Comparison of ENCODE assay signal across 8 mouse cellular contexts in the genomic region with DNA sequence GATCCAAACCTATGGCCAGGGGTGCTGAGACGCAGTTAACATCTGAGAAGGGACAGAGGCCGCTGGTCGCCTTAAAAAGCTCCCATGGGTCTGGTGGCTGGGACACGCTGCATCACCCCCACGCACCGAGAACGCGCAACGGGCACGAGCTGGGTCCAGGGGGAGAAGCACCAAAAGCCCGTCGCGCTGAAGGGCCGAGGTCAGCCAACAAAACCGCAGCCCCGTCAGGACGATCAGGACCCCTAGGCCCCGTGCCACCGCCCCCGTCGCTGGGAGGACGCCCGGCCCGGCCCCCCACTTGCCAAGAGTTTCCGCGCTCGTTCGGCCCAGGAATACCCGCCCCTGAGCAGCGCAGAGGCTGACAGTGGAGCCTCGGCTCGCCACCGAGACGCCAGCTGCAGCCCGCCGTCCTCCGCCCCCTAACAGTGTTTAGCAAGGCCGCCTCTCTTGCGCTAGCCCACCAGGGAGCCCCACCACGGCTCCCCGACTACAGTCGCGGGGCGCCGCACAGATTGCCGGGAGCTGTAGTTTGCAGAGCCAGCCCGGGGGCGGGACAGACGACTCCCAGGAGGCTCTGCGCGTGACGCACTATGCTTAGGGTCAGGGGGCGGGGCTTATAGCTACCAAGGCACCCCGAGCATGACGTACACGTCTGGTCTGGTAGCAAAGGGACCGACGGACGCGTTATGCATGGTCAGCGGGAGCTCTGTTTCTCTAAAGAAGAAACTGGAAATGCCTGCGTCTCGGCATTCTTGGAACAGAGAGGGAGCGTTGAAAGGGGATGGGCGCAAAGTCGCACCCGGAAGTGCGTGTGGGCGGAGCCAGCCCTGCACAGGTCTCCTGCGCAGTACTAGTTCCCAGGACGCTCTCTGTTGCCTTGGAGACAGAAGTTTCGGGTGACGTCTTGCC. TPM values are rescaled to one million over a fixed set of nuclear protein-coding genes. Genes with fewer than 3 reads are reported as not detected.
DNase-seq lines count a peak whose midpoint lies in the region; ATAC-seq and TF ChIP-seq lines count a peak whose summit lies in the region.

A gene (minus strand): TSS at position 510 of the 909 bp plus-strand sequence.

- peak; percentile 99 for ATAC-seq in forebrain, embryonic 12.5 days (ENCODE audit: low FRiP score)
- ATAC-seq in heart, postnatal 0 days (ENCODE audit: insufficient read depth, low read depth), result peak; percentile 99
- peak; percentile 98 for ATAC-seq in liver, embryonic 16.5 days (ENCODE audit: low read depth)
- peak; percentile 99 for ATAC-seq in neural tube, embryonic 13.5 days (ENCODE audit: low read depth)

- no peak for TF ChIP-seq CTCF in E14TG2a.4 (conservative IDR thresholded peaks at IDR 0.05; ENCODE audit: low read length)
- TF ChIP-seq CTCF in heart, postnatal 0 days (IDR thresholded peaks at IDR 0.05; ENCODE audit: low read depth), result no peak
- TF ChIP-seq CTCF in testis, adult 2 months (IDR thresholded peaks at IDR 0.05; ENCODE audit: control insufficient read depth, insufficient read depth, insufficient replicate concordance, low read depth, low read length), result no peak

- H3K36me3 ChIP-seq in E14TG2a.4 (ENCODE audit: insufficient read depth, low read length), result peaks cover 31% of the 10 kb centered on the region
- no peaks in the 10 kb centered on the region for H3K36me3 ChIP-seq in forebrain, embryonic 12.5 days (replicated peaks)
- H3K36me3 ChIP-seq in heart, postnatal 0 days (replicated peaks; ENCODE audit: control insufficient read depth, insufficient read depth, low read length), result peaks cover 11% of the 10 kb centered on the region; the same call in 1 of the 2 replicates
- H3K36me3 ChIP-seq in liver, embryonic 16.5 days (ENCODE audit: control insufficient read depth, insufficient read depth), result no peaks in the 10 kb centered on the region
- peaks cover 23% of the 10 kb centered on the region for H3K36me3 ChIP-seq in neural tube, embryonic 13.5 days
- no peaks in the 10 kb centered on the region for H3K36me3 ChIP-seq in testis, adult 2 months (ENCODE audit: control insufficient read depth, insufficient read depth, low read length)

- H3K27me3 ChIP-seq in E14TG2a.4 (ENCODE audit: insufficient read depth, low read length), result no peaks in the 10 kb centered on the region
- H3K27me3 ChIP-seq in forebrain, embryonic 12.5 days, result 0 out of 2 replicates have a peak, but pooled peaks cover 2% of the 10 kb centered on the region
- H3K27me3 ChIP-seq in heart, postnatal 0 days (ENCODE audit: control insufficient read depth, insufficient read depth, low read length), result no peaks in the 10 kb centered on the region
- no peaks in the 10 kb centered on the region for H3K27me3 ChIP-seq in liver, embryonic 16.5 days (ENCODE audit: control insufficient read depth, insufficient read depth, low read depth, low read length)
- no peaks in the 10 kb centered on the region for H3K27me3 ChIP-seq in neural tube, embryonic 13.5 days
- no peaks in the 10 kb centered on the region for H3K27me3 ChIP-seq in testis, adult 2 months (ENCODE audit: control insufficient read depth, insufficient read depth, low read length)

- peaks cover 15% of the 10 kb centered on the region for H3K9me3 ChIP-seq in E14TG2a.4 (ENCODE audit: low read length)
- no peaks in the 10 kb centered on the region for H3K9me3 ChIP-seq in forebrain, embryonic 12.5 days
- no peaks in the 10 kb centered on the region for H3K9me3 ChIP-seq in heart, postnatal 0 days (replicated peaks; ENCODE audit: control insufficient read depth, low read length)
- H3K9me3 ChIP-seq in liver, embryonic 16.5 days (replicated peaks; ENCODE audit: control insufficient read depth, low read length), result no peaks in the 10 kb centered on the region
- no peaks in the 10 kb centered on the region for H3K9me3 ChIP-seq in neural tube, embryonic 13.5 days

- peak within 1 kb of the TSS; percentile 94 for H3K4me2 ChIP-seq in forebrain, embryonic 12.5 days
- peak within 1 kb of the TSS; percentile 67 for H3K4me2 ChIP-seq in heart, postnatal 0 days (ENCODE audit: low read depth, low read length)
- peak within 1 kb of the TSS; percentile 94 for H3K4me2 ChIP-seq in liver, embryonic 16.5 days (ENCODE audit: low read depth, low read length)
- H3K4me2 ChIP-seq in neural tube, embryonic 13.5 days, result peak within 1 kb of the TSS; percentile 92

- peak within 1 kb of the TSS; percentile 93 for H3K4me3 ChIP-seq in E14TG2a.4 (replicated peaks; ENCODE audit: low read length)
- peak within 1 kb of the TSS; percentile 87 for H3K4me3 ChIP-seq in forebrain, embryonic 12.5 days (replicated peaks)
- peak within 1 kb of the TSS; percentile 89 for H3K4me3 ChIP-seq in heart, postnatal 0 days (ENCODE audit: low read depth, low read length)
- peak within 1 kb of the TSS; percentile 85 for H3K4me3 ChIP-seq in liver, embryonic 16.5 days (ENCODE audit: low read depth, low read length)
- peak within 1 kb of the TSS; percentile 88 for H3K4me3 ChIP-seq in neural tube, embryonic 13.5 days
- peak within 1 kb of the TSS; percentile 92 for H3K4me3 ChIP-seq in testis, adult 2 months (ENCODE audit: control insufficient read depth, low read depth, low read length)

- DNase-seq in c-Kit-positive CD71-positive TER-119-positive erythroid progenitor cells, embryonic 14.5 days (ENCODE audit: low spot score), result peak; percentile 95
- DNase-seq in heart, postnatal 0 days (ENCODE audit: low spot score), result peak; percentile 97
- peak; percentile 98 to 99 for DNase-seq in kidney, postnatal 4 days

- under 1% methylated on average over 73 of the region's 73 CpGs for WGBS in forebrain, embryonic 12.5 days
- WGBS in heart, postnatal 0 days, result under 1% methylated on average over 73 of the region's 73 CpGs
- WGBS in liver, embryonic 16.5 days (ENCODE audit: insufficient replicate concordance), result under 1% methylated on average over 73 of the region's 73 CpGs
- under 1% methylated on average over 53 of the region's 73 CpGs for WGBS in neural tube, embryonic 13.5 days

- H3K4me1 ChIP-seq in E14TG2a.4 (replicated peaks; ENCODE audit: low read depth, low read length), result peaks cover 44% of the 10 kb centered on the region
- H3K4me1 ChIP-seq in forebrain, embryonic 12.5 days, result peaks cover 10% of the 10 kb centered on the region
- peaks cover 6% of the 10 kb centered on the region for H3K4me1 ChIP-seq in heart, postnatal 0 days (ENCODE audit: control insufficient read depth, insufficient read depth)
- peaks cover 12% of the 10 kb centered on the region for H3K4me1 ChIP-seq in liver, embryonic 16.5 days (ENCODE audit: control insufficient read depth, low read depth, low read length)
- peaks cover 12% of the 10 kb centered on the region for H3K4me1 ChIP-seq in neural tube, embryonic 13.5 days (replicated peaks)
- peaks cover 6% of the 10 kb centered on the region for H3K4me1 ChIP-seq in testis, adult 2 months (ENCODE audit: control insufficient read depth, insufficient read depth, low read length)

- TF ChIP-seq POLR2A in testis, adult 2 months (IDR thresholded peaks at IDR 0.05; ENCODE audit: control insufficient read depth, low read depth, low read length), result peak; percentile 55

- TF ChIP-seq EP300 in heart, postnatal 0 days (IDR thresholded peaks at IDR 0.05; ENCODE audit: low read depth), result 0 out of 2 replicates have a peak, but pooled peaks have one; percentile 45

- H3K27ac ChIP-seq in forebrain, embryonic 12.5 days, result peak within 1 kb of the TSS; percentile 81
- H3K27ac ChIP-seq in heart, postnatal 0 days (ENCODE audit: low read depth), result peak within 1 kb of the TSS; percentile 46; the same call in 1 of the 2 replicates
- H3K27ac ChIP-seq in liver, embryonic 16.5 days (ENCODE audit: low read length), result 0 out of 2 replicates have a peak within 1 kb of the TSS, but pooled peaks have one; percentile 46
- H3K27ac ChIP-seq in neural tube, embryonic 13.5 days (replicated peaks), result peak within 1 kb of the TSS; percentile 86
- H3K27ac ChIP-seq in testis, adult 2 months (ENCODE audit: control insufficient read depth, insufficient read depth, low read depth, low read length), result peak within 1 kb of the TSS; percentile 82

- peak within 1 kb of the TSS; percentile 86 for H3K9ac ChIP-seq in forebrain, embryonic 12.5 days
- peak within 1 kb of the TSS; percentile 78 for H3K9ac ChIP-seq in heart, postnatal 0 days (replicated peaks; ENCODE audit: low read depth, low read length)
- H3K9ac ChIP-seq in liver, embryonic 16.5 days (ENCODE audit: low read depth, low read length), result peak within 1 kb of the TSS; percentile 70
- H3K9ac ChIP-seq in neural tube, embryonic 13.5 days, result peak within 1 kb of the TSS; percentile 91

RNA-seq across cellular contexts. Expression of the gene that starts here (rescaled TPM):
- 30.7 and 35.8 TPM in 2 replicates for polyA plus RNA-seq in forebrain, embryonic 12.5 days (2016; fragmentation: Nextera tagmentation; extraction: Ambion mirVana)
- 27.3 and 30.4 TPM in 2 replicates for total RNA-seq in heart, postnatal 0 days (2014; rRNA removed; ENCODE audit: low replicate concordance)
- polyA plus RNA-seq in heart, postnatal 0 days (2015; fragmentation: Nextera tagmentation; extraction: Ambion mirVana), result 9.9 and 12.1 TPM in 2 replicates
- polyA plus RNA-seq in liver, embryonic 16.5 days (2015; fragmentation: Nextera tagmentation; extraction: Ambion mirVana), result 4.4 and 6.3 TPM in 2 replicates
- 37.4 and 38.9 TPM in 2 replicates for polyA plus RNA-seq in neural tube, embryonic 13.5 days (2015; fragmentation: Nextera tagmentation; extraction: Ambion mirVana)
- 39.3 and 40.6 TPM in 2 replicates for polyA plus RNA-seq in testis, adult 2 months (2012; rRNA removed)

Comparison
In these comparisons a context has a peak if more than half of its experiments do, and no peak if none do; other contexts are left out.
1. Peak in every context shown above with its lines: DNase-seq, ATAC-seq, H3K4me3 ChIP-seq and H3K27ac ChIP-seq.